Mouse (Mus musculus) MEL (cell line): ENCODE data around the gene Ehbp1l1.

Experiments used
- BHLHE40 ChIP-seq: IDR thresholded peaks from 2 replicates; pipeline ENCODE4 v1.6.1; 2012; ENCODE audit warnings: low read depth, mild to moderate bottlenecking, inconsistent platforms, low read length, improper control_type of control experiment, borderline replicate concordance
- CTCF ChIP-seq, 3 experiments: IDR thresholded peaks in 2 of 3; conservative IDR thresholded peaks in 1 of 3; 2 replicates each; pipeline ENCODE4 v1.5.1; 2011 to 2012; ENCODE audit warnings: low read length in 3 of 3, low read depth in 2 of 3, mild to moderate bottlenecking in 2 of 3, improper control_type of control experiment in 1 of 3, inconsistent platforms in 1 of 3, mixed read lengths in 1 of 3, moderate library complexity in 1 of 3; ENCODE audit not compliant: control insufficient read depth in 1 of 3, insufficient read depth in 1 of 3, poor library complexity in 1 of 3, severe bottlenecking in 1 of 3
- E2F4 ChIP-seq: IDR thresholded peaks from 2 replicates; pipeline ENCODE4 v1.6.1; 2011; ENCODE audit warnings: low read depth, low read length, improper control_type of control experiment, borderline replicate concordance
- ELF1 ChIP-seq: IDR thresholded peaks from 2 replicates; pipeline ENCODE4 v1.6.1; 2014; ENCODE audit warnings: low read depth, mild to moderate bottlenecking, inconsistent platforms, low read length, improper control_type of control experiment, moderate library complexity
- HCFC1 ChIP-seq: IDR thresholded peaks from 2 replicates; pipeline ENCODE4 v1.6.1; 2012; ENCODE audit warnings: low read depth, mild to moderate bottlenecking, inconsistent platforms, low read length, improper control_type of control experiment, moderate library complexity
- MAX ChIP-seq: IDR thresholded peaks from 2 replicates; pipeline ENCODE4 v1.6.1; 2011; ENCODE audit warnings: low read length, improper control_type of control experiment
- MAZ ChIP-seq: IDR thresholded peaks from 2 replicates; pipeline ENCODE4 v1.6.1; 2012; ENCODE audit warnings: low read depth, mild to moderate bottlenecking, inconsistent platforms, low read length, improper control_type of control experiment
- POLR2A ChIP-seq, 2 experiments: IDR thresholded peaks; 2 replicates each; pipeline ENCODE4 v1.6.1; 2011 to 2012; ENCODE audit warnings: low read length in 2 of 2, mild to moderate bottlenecking in 2 of 2, control low read depth in 1 of 2, improper control_type of control experiment in 1 of 2, low read depth in 1 of 2, moderate library complexity in 1 of 2; ENCODE audit not compliant: control insufficient read depth in 1 of 2, insufficient read depth in 1 of 2, poor library complexity in 1 of 2
- USF2 ChIP-seq, 2 experiments: IDR thresholded peaks; 2 replicates each; pipeline ENCODE4 v1.6.1; 2011 to 2012; ENCODE audit warnings: improper control_type of control experiment in 2 of 2, low read length in 2 of 2, borderline replicate concordance in 1 of 2, inconsistent platforms in 1 of 2, low read depth in 1 of 2, mild to moderate bottlenecking in 1 of 2; ENCODE audit not compliant: insufficient read depth in 1 of 2
- ZMIZ1 ChIP-seq: IDR thresholded peaks from 2 replicates; pipeline ENCODE4 v1.6.1; 2012; ENCODE audit warnings: low read depth, mild to moderate bottlenecking, inconsistent platforms, low read length, improper control_type of control experiment, moderate library complexity
- ZNF384 ChIP-seq: IDR thresholded peaks from 2 replicates; pipeline ENCODE4 v1.6.1; 2012; ENCODE audit warnings: low read depth, mild to moderate bottlenecking, inconsistent platforms, low read length, improper control_type of control experiment

DNA sequence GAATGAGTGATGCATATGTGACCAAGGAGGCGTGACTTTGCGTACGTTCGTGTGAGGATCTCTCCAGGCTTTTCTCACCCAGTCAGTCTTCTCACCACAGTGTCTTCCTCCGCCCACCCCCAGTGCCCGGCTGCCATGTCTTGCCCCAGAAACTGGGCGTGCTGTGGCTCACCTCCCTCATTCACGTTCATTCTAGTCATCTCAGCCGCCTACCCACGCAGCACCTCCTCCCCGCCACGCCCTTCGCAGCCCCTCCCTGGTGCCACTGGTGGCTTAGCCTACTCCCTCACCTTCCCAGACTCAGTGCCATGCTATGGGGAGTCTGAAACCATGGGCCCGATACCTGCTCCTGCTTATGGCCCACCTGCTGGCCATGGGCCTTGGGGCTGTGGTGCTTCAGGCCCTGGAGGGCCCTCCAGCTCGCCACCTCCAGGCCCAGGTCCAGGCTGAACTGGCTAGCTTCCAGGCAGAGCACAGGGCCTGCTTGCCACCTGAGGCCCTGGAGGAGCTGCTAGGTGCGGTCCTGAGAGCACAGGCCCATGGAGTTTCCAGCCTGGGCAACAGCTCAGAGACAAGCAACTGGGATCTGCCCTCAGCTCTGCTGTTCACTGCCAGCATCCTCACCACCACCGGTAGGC is 21.8 kb downstream of the Ehbp1l1 start, which contains the start of gene Kcnk7:
- TF ChIP-seq MAZ (0 out of 2 replicates have a peak, but pooled peaks have one; percentile 13), CTCF (IDR thresholded peaks at IDR 0.05 in 2 of 3, conservative IDR thresholded peaks at IDR 0.05 in 1 of 3; ENCODE audit: control insufficient read depth in 1 of 3, insufficient read depth in 1 of 3, low read depth in 2 of 3, low read length in 3 of 3, poor library complexity in 1 of 3, severe bottlenecking in 1 of 3) (no peak), ZNF384 (no peak), ZMIZ1 (no peak), E2F4 (no peak), POLR2A (IDR thresholded peaks at IDR 0.05; ENCODE audit: control insufficient read depth in 1 of 2, insufficient read depth in 1 of 2, low read depth in 1 of 2, low read length in 2 of 2, poor library complexity in 1 of 2) (no peak), HCFC1 (no peak), BHLHE40 (no peak), USF2 (IDR thresholded peaks at IDR 0.05; ENCODE audit: borderline replicate concordance in 1 of 2, insufficient read depth in 1 of 2, low read depth in 1 of 2, low read length in 2 of 2) (no peak), MAX (no peak), ELF1 (no peak)
